ENCODE assay signal across 8 mouse cellular contexts in genomic region chr2:116893988-116894363, GRCm38 (mm10). TPM values are rescaled to one million over a fixed set of nuclear protein-coding genes. Genes with fewer than 3 reads are reported as not detected.
DNase-seq lines count a peak whose midpoint lies in the region; ATAC-seq and TF ChIP-seq lines count a peak whose summit lies in the region.

No protein-coding gene starts in this region.

- under 1% methylated on average over 9 of the region's 9 CpGs for WGBS in forebrain, postnatal 0 days
- WGBS in kidney, adult 2 months = 2% methylated on average over 9 of the region's 9 CpGs
- WGBS in lung, embryonic 15.5 days = 5% methylated on average over 9 of the region's 9 CpGs

- H3K4me3 ChIP-seq in forebrain, postnatal 0 days (ENCODE audit: low read depth, low read length) = peak overlapping the region; percentile 29
- H3K4me3 ChIP-seq in kidney, adult 2 months (ENCODE audit: insufficient read depth, low read depth, low read length) = no peak overlapping the region
- H3K4me3 ChIP-seq in lung, embryonic 15.5 days = peak overlapping the region; percentile 31

- no peaks in the 10 kb centered on the region for H3K27me3 ChIP-seq in forebrain, postnatal 0 days (ENCODE audit: insufficient read depth, low read length)
- H3K27me3 ChIP-seq in kidney, adult 2 months (replicated peaks; ENCODE audit: control insufficient read depth, insufficient read depth, low read length) = no peaks in the 10 kb centered on the region
- H3K27me3 ChIP-seq in lung, embryonic 15.5 days = no peaks in the 10 kb centered on the region

- peak; percentile 34 for DNase-seq in ovary, postnatal 14 days (ENCODE audit: low spot score)
- no peak for DNase-seq in ovary, adult 18-20 months (ENCODE audit: low spot score)
- peak; percentile 45 for DNase-seq in brain, embryonic 18.5 days (ENCODE audit: low read depth, low spot score)
- peak; percentile 80 for DNase-seq in forebrain, postnatal 0 days
- peak; percentile 46 for DNase-seq in kidney, adult 2 months
- peak; percentile 87 for DNase-seq in retina, embryonic 14.5 days (ENCODE audit: low spot score)
- no peak for DNase-seq in c-Kit-positive CD71-positive TER-119-positive erythroid progenitor cells, embryonic 14.5 days (ENCODE audit: low spot score)

- H3K9me3 ChIP-seq in forebrain, postnatal 0 days (ENCODE audit: low read length) = no peaks in the 10 kb centered on the region
- no peaks in the 10 kb centered on the region for H3K9me3 ChIP-seq in lung, embryonic 15.5 days

- H3K4me2 ChIP-seq in forebrain, postnatal 0 days (ENCODE audit: low read depth) = peak overlapping the region; percentile 56
- H3K4me2 ChIP-seq in lung, embryonic 15.5 days = peak overlapping the region; percentile 59

- no peak overlapping the region for H3K27ac ChIP-seq in forebrain, postnatal 0 days (ENCODE audit: low read depth, low read length)
- H3K27ac ChIP-seq in kidney, adult 2 months (ENCODE audit: insufficient read depth, low read depth, low read length) = no peak overlapping the region
- H3K27ac ChIP-seq in lung, embryonic 15.5 days = no peak overlapping the region

- peak overlapping the region; percentile 46 for H3K9ac ChIP-seq in forebrain, postnatal 0 days
- 0 out of 2 replicates have a peak overlapping the region, but pooled peaks have one; percentile 25 for H3K9ac ChIP-seq in lung, embryonic 15.5 days

- ATAC-seq in forebrain, postnatal 0 days = peak; percentile 94
- ATAC-seq in lung, embryonic 15.5 days (ENCODE audit: borderline replicate concordance, extremely low read depth, low FRiP score, low TSS enrichment) = peak; percentile 72; the same call in 1 of the 2 replicates

- H3K36me3 ChIP-seq in forebrain, postnatal 0 days (ENCODE audit: insufficient read depth) = no peaks in the 10 kb centered on the region
- no peaks in the 10 kb centered on the region for H3K36me3 ChIP-seq in kidney, adult 2 months (ENCODE audit: control insufficient read depth, insufficient read depth, low read length)
- no peaks in the 10 kb centered on the region for H3K36me3 ChIP-seq in lung, embryonic 15.5 days

- no peak for TF ChIP-seq POLR2A in kidney, adult 2 months (IDR thresholded peaks at IDR 0.05; ENCODE audit: low read depth, low read length)

- no peaks in the 10 kb centered on the region for H3K4me1 ChIP-seq in forebrain, postnatal 0 days (ENCODE audit: insufficient read depth)
- peaks cover 4% of the 10 kb centered on the region for H3K4me1 ChIP-seq in kidney, adult 2 months (ENCODE audit: control insufficient read depth, insufficient read depth, low read length)
- peaks cover 7% of the 10 kb centered on the region for H3K4me1 ChIP-seq in lung, embryonic 15.5 days

- TF ChIP-seq CTCF in forebrain, postnatal 0 days (IDR thresholded peaks at IDR 0.05; ENCODE audit: low read depth) = peak; percentile 85
- TF ChIP-seq CTCF in kidney, adult 2 months (conservative IDR thresholded peaks at IDR 0.05; ENCODE audit: insufficient read depth, insufficient read length, low read depth, low read length) = peak; percentile 75

RNA-seq across cellular contexts. Expression of gene Tmco5, which starts 15.5 kb away (rescaled TPM):
- not detected in 2 replicates for total RNA-seq in forebrain, postnatal 0 days (2014; rRNA removed)
- polyA plus RNA-seq in forebrain, postnatal 0 days (2015; fragmentation: Nextera tagmentation; extraction: Ambion mirVana) = 0.20 and 0.21 TPM in 2 replicates
- polyA plus RNA-seq in kidney, adult 2 months (2012; rRNA removed) = 0.38 TPM in 1 of 2 replicates, not detected in the other
- polyA plus RNA-seq in lung, embryonic 15.5 days (2015; fragmentation: Nextera tagmentation; extraction: Ambion mirVana) = not detected in 2 replicates

Comparison
In these comparisons a context has a peak if more than half of its experiments do, and no peak if none do; other contexts are left out.
1. DNase-seq: peak in ovary, postnatal 14 days (single experiment), brain, embryonic 18.5 days (single experiment), forebrain, postnatal 0 days (single experiment), kidney, adult 2 months (single experiment) and retina, embryonic 14.5 days (single experiment); none in ovary, adult 18-20 months (single experiment) and c-Kit-positive CD71-positive TER-119-positive erythroid progenitor cells, embryonic 14.5 days (single experiment).